In the genomic region with DNA sequence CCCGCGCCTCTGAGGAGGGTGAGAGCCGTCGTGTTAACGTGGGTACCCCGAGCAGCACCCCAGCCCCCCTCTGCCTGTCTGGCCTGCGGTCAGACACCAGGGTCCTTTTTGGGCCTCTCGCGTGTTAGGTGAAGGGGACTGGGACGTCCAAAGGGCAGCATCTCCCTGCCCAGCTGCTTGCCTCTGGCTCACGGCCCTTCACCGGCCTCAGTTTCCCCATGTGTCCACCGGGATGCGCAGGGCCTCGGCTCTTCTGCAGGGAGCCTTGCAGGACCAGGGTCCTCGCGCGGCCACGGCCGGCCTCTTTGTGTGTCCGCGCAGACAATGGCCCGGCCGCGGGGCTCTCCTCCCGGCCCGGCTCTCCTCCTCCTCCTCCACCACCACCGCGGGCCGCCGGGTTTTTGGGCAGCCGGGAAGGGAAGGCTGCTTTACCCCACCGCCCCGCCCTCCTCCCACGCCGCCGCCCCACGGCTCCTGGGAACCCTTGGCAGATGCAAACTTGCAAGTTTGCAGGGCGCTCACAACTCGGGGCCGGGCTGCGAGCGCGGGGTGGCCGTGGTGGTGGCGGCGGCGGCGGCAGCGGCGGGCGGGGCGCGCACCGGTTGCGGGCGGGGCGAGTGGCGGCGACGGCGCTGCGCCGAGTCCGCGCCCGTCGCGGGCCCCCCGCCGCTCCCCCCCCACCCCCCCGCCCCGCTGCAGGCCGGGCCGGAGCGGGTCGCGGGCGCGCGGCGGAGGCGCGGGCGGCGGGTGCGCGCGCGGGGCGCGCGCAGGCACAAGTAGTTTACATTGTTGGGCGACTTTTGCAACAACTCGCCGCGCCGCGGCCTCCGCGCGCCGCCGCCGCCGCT, we compare ENCODE assay signal across 8 mouse cellular contexts. TPM values are rescaled to one million over a fixed set of nuclear protein-coding genes. Genes with fewer than 3 reads are reported as not detected.
DNase-seq lines count a peak whose midpoint lies in the region; ATAC-seq and TF ChIP-seq lines count a peak whose summit lies in the region.

No protein-coding gene starts in this region.

- no peaks in the 10 kb centered on the region for H3K9me3 ChIP-seq in forebrain, embryonic 16.5 days (ENCODE audit: control insufficient read depth, low read length)
- no peaks in the 10 kb centered on the region for H3K9me3 ChIP-seq in hindbrain, embryonic 13.5 days

- peak overlapping the region; percentile 77 for H3K27ac ChIP-seq in brown adipose tissue, adult 24 weeks (replicated peaks; ENCODE audit: low read depth, low read length)
- H3K27ac ChIP-seq in forebrain, embryonic 16.5 days (ENCODE audit: low read length) = peak overlapping the region; percentile 51; the same call in 1 of the 2 replicates
- H3K27ac ChIP-seq in hindbrain, embryonic 13.5 days = peak overlapping the region; percentile 83
- peak overlapping the region; percentile 98 for H3K27ac ChIP-seq in small intestine, adult 2 months (ENCODE audit: insufficient read depth, low read depth, low read length)

- peak; percentile 49 for ATAC-seq in forebrain, embryonic 16.5 days
- peak; percentile 25; the same call in 1 of the 2 replicates for ATAC-seq in hindbrain, embryonic 13.5 days (ENCODE audit: low FRiP score)
- ATAC-seq in erythroid progenitor cell, adult 5-6 weeks (replicated peaks; ENCODE audit: low FRiP score, poor library complexity, severe bottlenecking) = no peak

- WGBS in forebrain, embryonic 16.5 days = under 1% methylated on average over 56 of the region's 106 CpGs
- WGBS in hindbrain, embryonic 13.5 days = under 1% methylated on average over 40 of the region's 106 CpGs
- 7% methylated on average over 106 of the region's 106 CpGs for WGBS in small intestine, adult 2 months

- no peak for TF ChIP-seq CTCF in small intestine, adult 2 months (IDR thresholded peaks at IDR 0.05; ENCODE audit: extremely low read depth, insufficient read length, insufficient replicate concordance, low read depth, low read length)

- peak overlapping the region; percentile 94 for H3K4me2 ChIP-seq in forebrain, embryonic 16.5 days (ENCODE audit: low read length)
- peak overlapping the region; percentile 82 for H3K4me2 ChIP-seq in hindbrain, embryonic 13.5 days

- intact Hi-C loops in left cerebral cortex, postnatal 25 days (cut with DNase I) = no loop called here

- no peak for TF ChIP-seq POLR2A in small intestine, adult 2 months (IDR thresholded peaks at IDR 0.05; ENCODE audit: low read depth, low read length)

- peaks cover 30% of the 10 kb centered on the region for H3K4me1 ChIP-seq in brown adipose tissue, adult 24 weeks (ENCODE audit: control insufficient read depth, insufficient read depth, insufficient read length, low read length)
- peaks cover 40% of the 10 kb centered on the region for H3K4me1 ChIP-seq in forebrain, embryonic 16.5 days (replicated peaks; ENCODE audit: control insufficient read depth, insufficient read depth, low read length)
- H3K4me1 ChIP-seq in hindbrain, embryonic 13.5 days (replicated peaks) = peaks cover 63% of the 10 kb centered on the region
- peaks cover 67% of the 10 kb centered on the region for H3K4me1 ChIP-seq in small intestine, adult 2 months (ENCODE audit: control insufficient read depth, insufficient read depth, insufficient read length, low read length)

- peak overlapping the region; percentile 80 for H3K9ac ChIP-seq in forebrain, embryonic 16.5 days (replicated peaks; ENCODE audit: low read depth, low read length)
- peak overlapping the region; percentile 81 for H3K9ac ChIP-seq in hindbrain, embryonic 13.5 days

- H3K4me3 ChIP-seq in brown adipose tissue, adult 24 weeks (ENCODE audit: insufficient read depth, low read depth, low read length) = peak overlapping the region; percentile 98
- peak overlapping the region; percentile 76 for H3K4me3 ChIP-seq in forebrain, embryonic 16.5 days (replicated peaks; ENCODE audit: low read length)
- peak overlapping the region; percentile 78 for H3K4me3 ChIP-seq in hindbrain, embryonic 13.5 days
- H3K4me3 ChIP-seq in small intestine, adult 2 months (ENCODE audit: low read depth, low read length) = peak overlapping the region; percentile 93

- no peaks in the 10 kb centered on the region for H3K36me3 ChIP-seq in forebrain, embryonic 16.5 days (ENCODE audit: control insufficient read depth, insufficient read depth)
- H3K36me3 ChIP-seq in hindbrain, embryonic 13.5 days = no peaks in the 10 kb centered on the region
- H3K36me3 ChIP-seq in small intestine, adult 2 months (ENCODE audit: control insufficient read depth, insufficient read depth, low read length) = no peaks in the 10 kb centered on the region

- no peaks in the 10 kb centered on the region for H3K27me3 ChIP-seq in forebrain, embryonic 16.5 days (replicated peaks; ENCODE audit: control insufficient read depth, insufficient read depth, low read length)
- H3K27me3 ChIP-seq in hindbrain, embryonic 13.5 days = 0 out of 2 replicates have a peak, but pooled peaks cover 3% of the 10 kb centered on the region
- no peaks in the 10 kb centered on the region for H3K27me3 ChIP-seq in small intestine, adult 2 months (ENCODE audit: control insufficient read depth, insufficient read depth, low read length)

- peak; percentile 60 for DNase-seq in MN1 (ENCODE audit: low spot score)
- peak; percentile 37 to 44 for DNase-seq in left cerebral cortex, postnatal 25 days (ENCODE audit: low spot score in 2 of 2)
- peak; percentile 75 for DNase-seq in mesoderm, embryonic 11.5 days (ENCODE audit: low read depth, low spot score)

RNA-seq across cellular contexts. Expression of gene Rxra, which starts 0.5 kb away (rescaled TPM):
- 23.1 and 24.1 TPM in 2 replicates for polyA plus RNA-seq in brown adipose tissue, adult 24 weeks (2012; ENCODE audit: insufficient read depth, insufficient read length, missing spikeins)
- polyA plus RNA-seq in forebrain, embryonic 16.5 days (2015; fragmentation: Nextera tagmentation; extraction: Ambion mirVana) = 2.4 and 3.4 TPM in 2 replicates
- 4.6 and 4.7 TPM in 2 replicates for polyA plus RNA-seq in hindbrain, embryonic 13.5 days (2015; fragmentation: Nextera tagmentation; extraction: Ambion mirVana)
- 10 to 100 TPM; 18.7 to 21.2 TPM for total RNA-seq in left cerebral cortex, postnatal 25 days (2021)
- 48.7 and 110 TPM in 2 replicates for polyA plus RNA-seq in small intestine, adult 2 months (2012; rRNA removed)
- 1.7 and 2.2 TPM in 2 replicates for total RNA-seq in erythroid progenitor cell, adult 5-6 weeks (2015; ENCODE audit: low replicate concordance)
- 1.7 and 3.6 TPM in 2 replicates for total RNA-seq in erythroid progenitor cell, adult 5-6 weeks (2017; ENCODE audit: low replicate concordance)
